Mouse (Mus musculus): ENCODE measurements at regions not wholly inside any gene's neighbourhood (a gene's known extent, or its start where the extent isn't known, plus 50 kb on each side); places are given as distances from the start of the nearest gene placed in this dataset.

- no peak for ATAC-seq (replicated peaks; ENCODE audit: low FRiP score, poor library complexity, severe bottlenecking)
Measured at GRCm38 (mm10) chr9:33850993-33851392, 634.7 kb upstream of the Kirrel3 start.

GRCm38 (mm10) chr9:33856169-33856568, 629.5 kb upstream of the Kirrel3 start:
- no peak for ATAC-seq (replicated peaks; ENCODE audit: low FRiP score, poor library complexity, severe bottlenecking)

- ATAC-seq (replicated peaks; ENCODE audit: low FRiP score, poor library complexity, severe bottlenecking): no peak
Measured at GRCm38 (mm10) chr9:33858511-33858910, 627.2 kb upstream of the Kirrel3 start.

GRCm38 (mm10) chr9:33868666-33869065, 617.0 kb upstream of the Kirrel3 start:
- ATAC-seq (replicated peaks; ENCODE audit: low FRiP score, poor library complexity, severe bottlenecking): no peak

- ATAC-seq (replicated peaks; ENCODE audit: low FRiP score, poor library complexity, severe bottlenecking): no peak
Measured at GRCm38 (mm10) chr9:33887279-33887678, 598.4 kb upstream of the Kirrel3 start.

GRCm38 (mm10) chr9:33892001-33892400, 593.7 kb upstream of the Kirrel3 start:
- no peak for ATAC-seq (replicated peaks; ENCODE audit: low FRiP score, poor library complexity, severe bottlenecking)

GRCm38 (mm10) chr9:33901313-33902076, 584.2 kb upstream of the Kirrel3 start:
- ATAC-seq (replicated peaks; ENCODE audit: low FRiP score, poor library complexity, severe bottlenecking): no peak

GRCm38 (mm10) chr9:33903991-33904570, 581.6 kb upstream of the Kirrel3 start:
- ATAC-seq (replicated peaks; ENCODE audit: low FRiP score, poor library complexity, severe bottlenecking): no peak

GRCm38 (mm10) chr9:33914919-33915318, 570.8 kb upstream of the Kirrel3 start:
- ATAC-seq (replicated peaks; ENCODE audit: low FRiP score, poor library complexity, severe bottlenecking): no peak

GRCm38 (mm10) chr9:33915349-33916056, 570.2 kb upstream of the Kirrel3 start:
- ATAC-seq (replicated peaks; ENCODE audit: low FRiP score, poor library complexity, severe bottlenecking): no peak

GRCm38 (mm10) chr9:33930286-33930685, 555.4 kb upstream of the Kirrel3 start:
- no peak for ATAC-seq (replicated peaks; ENCODE audit: low FRiP score, poor library complexity, severe bottlenecking)

GRCm38 (mm10) chr9:33934071-33934470, 551.6 kb upstream of the Kirrel3 start:
- ATAC-seq (replicated peaks; ENCODE audit: low FRiP score, poor library complexity, severe bottlenecking): no peak

- no peak for ATAC-seq (replicated peaks; ENCODE audit: low FRiP score, poor library complexity, severe bottlenecking)
Measured at GRCm38 (mm10) chr9:33954319-33954718, 531.4 kb upstream of the Kirrel3 start.

Measured in erythroid progenitor cell, adult 5-6 weeks (primary cell).